Mouse (Mus musculus): ENCODE measurements around the gene Usp24. TPM values are rescaled to one million over a fixed set of nuclear protein-coding genes. Genes with fewer than 3 reads are reported as not detected.

Gene Usp24
- polyA plus RNA-seq, 1 experiment from 2014 or later, result 15.7 TPM

DNA sequence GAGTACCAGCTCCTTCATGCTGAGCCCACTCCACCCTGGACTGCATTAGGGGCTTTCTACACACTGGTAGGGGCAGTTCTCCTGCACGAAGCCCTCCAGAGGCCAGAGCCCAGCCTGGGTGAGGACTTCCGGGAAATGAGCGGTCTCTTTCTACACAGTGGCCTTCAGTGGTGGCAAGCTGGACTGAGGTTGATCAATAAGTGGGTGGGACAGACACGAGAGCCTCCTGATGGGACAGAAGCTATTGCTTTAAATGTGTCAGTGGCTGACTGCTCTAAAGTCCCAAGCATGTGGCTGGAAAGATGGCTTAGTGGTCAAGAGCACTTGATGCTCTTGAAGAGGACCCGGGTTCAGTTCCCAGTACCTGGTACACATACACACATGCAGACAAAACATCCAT is 137.1 kb downstream of the Usp24 start:
- Histone ChIP-seq H3K27ac (ENCODE audit: low read depth, low read length) (no peak overlapping the region), H3K9me3 (ENCODE audit: control insufficient read depth, low read length) (no peaks in the 10 kb centered on the region), H3K4me2 (replicated peaks; ENCODE audit: low read depth, low read length) (no peak overlapping the region), H3K4me3 (ENCODE audit: low read length) (no peak overlapping the region), H3K36me3 (ENCODE audit: control insufficient read depth, insufficient read depth, low read length) (no peaks in the 10 kb centered on the region), H3K27me3 (ENCODE audit: control insufficient read depth, insufficient read depth, low read length) (no peaks in the 10 kb centered on the region), H3K9ac (ENCODE audit: low read depth, low read length) (no peak overlapping the region), H3K4me1 (ENCODE audit: control insufficient read depth, insufficient read depth, low read length) (no peaks in the 10 kb centered on the region)
- no peak for ATAC-seq (ENCODE audit: low FRiP score, low TSS enrichment)
- 90% methylated on average over 5 of the region's 5 CpGs for WGBS

DNA sequence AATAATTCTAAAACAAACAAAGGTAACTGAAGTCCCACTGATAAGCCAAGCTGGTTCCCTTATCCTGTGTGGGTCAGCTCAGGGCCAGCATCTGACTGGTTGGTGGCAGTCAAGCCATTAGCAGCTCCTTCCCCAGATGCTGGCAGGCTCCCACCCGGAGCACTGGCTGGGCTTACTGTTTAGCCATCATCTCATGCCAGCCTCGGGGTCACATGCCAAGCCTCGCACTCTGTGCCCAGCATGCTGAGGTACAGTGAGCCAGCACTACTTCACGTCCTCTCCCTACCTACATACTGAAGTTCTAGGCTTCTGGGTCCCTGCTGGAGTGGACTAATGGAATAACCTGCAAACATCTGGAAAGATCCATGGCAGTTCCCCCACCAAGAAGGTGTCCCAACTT is 137.5 kb downstream of the Usp24 start:
- ATAC-seq (ENCODE audit: low FRiP score, low TSS enrichment), result no peak
- Histone ChIP-seq H3K27me3 (ENCODE audit: control insufficient read depth, insufficient read depth, low read length) (no peaks in the 10 kb centered on the region), H3K9me3 (ENCODE audit: control insufficient read depth, low read length) (no peaks in the 10 kb centered on the region), H3K4me1 (ENCODE audit: control insufficient read depth, insufficient read depth, low read length) (no peaks in the 10 kb centered on the region), H3K9ac (ENCODE audit: low read depth, low read length) (no peak overlapping the region), H3K36me3 (ENCODE audit: control insufficient read depth, insufficient read depth, low read length) (no peaks in the 10 kb centered on the region), H3K27ac (ENCODE audit: low read depth, low read length) (no peak overlapping the region), H3K4me3 (ENCODE audit: low read length) (no peak overlapping the region), H3K4me2 (replicated peaks; ENCODE audit: low read depth, low read length) (no peak overlapping the region)
- 80% methylated on average over 4 of the region's 4 CpGs for WGBS

DNA sequence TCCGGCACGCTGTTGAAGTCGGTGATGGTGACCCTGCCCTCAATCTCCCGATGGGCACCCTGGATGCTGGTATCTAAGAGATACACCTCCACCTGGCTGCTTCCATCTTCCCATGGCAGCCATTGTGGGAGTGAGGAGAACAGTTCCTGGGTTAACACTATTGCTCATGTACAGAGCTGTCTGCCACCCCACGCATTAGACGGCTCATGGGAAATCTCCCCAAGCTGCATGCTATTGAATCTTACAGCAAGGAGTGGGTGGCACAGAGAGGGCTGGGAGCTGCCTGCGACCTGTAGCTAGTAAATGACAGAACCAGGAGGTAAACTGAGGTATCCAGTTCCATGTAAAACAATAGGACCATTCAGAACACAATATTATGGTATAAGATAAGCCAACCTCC is 138.5 kb downstream of the Usp24 start:
- H3K9ac ChIP-seq (ENCODE audit: low read depth, low read length), result no peak overlapping the region
- 93% methylated on average over 7 of the region's 7 CpGs for WGBS
- no peak overlapping the region for H3K4me2 ChIP-seq (replicated peaks; ENCODE audit: low read depth, low read length)
- H3K4me1 ChIP-seq (ENCODE audit: control insufficient read depth, insufficient read depth, low read length), result no peaks in the 10 kb centered on the region
- no peak overlapping the region for H3K4me3 ChIP-seq (ENCODE audit: low read length)
- no peak overlapping the region for H3K27ac ChIP-seq (ENCODE audit: low read depth, low read length)
- no peak for ATAC-seq (ENCODE audit: low FRiP score, low TSS enrichment)
- H3K9me3 ChIP-seq (ENCODE audit: control insufficient read depth, low read length), result no peaks in the 10 kb centered on the region
- no peaks in the 10 kb centered on the region for H3K27me3 ChIP-seq (ENCODE audit: control insufficient read depth, insufficient read depth, low read length)
- no peaks in the 10 kb centered on the region for H3K36me3 ChIP-seq (ENCODE audit: control insufficient read depth, insufficient read depth, low read length)

DNA sequence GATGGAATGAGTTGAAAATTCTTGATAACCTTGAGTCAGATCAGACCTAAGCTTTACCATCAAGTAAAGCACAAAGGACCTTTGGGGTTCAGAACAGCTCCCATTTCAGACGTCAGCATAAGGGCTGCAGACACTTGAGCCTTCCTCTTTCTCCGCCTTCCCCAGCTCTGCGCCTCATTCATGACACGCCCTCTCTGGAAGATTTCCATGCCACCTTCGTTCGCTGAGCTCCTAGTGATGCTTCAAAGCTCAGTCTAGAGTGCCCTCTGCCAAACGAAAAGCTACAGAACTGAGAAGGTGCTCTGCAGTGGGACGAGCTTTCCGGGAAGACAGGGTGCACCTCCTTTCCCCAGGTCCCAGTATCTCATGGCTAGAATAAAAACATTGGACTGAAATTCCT is 146.0 kb downstream of the Usp24 start:
- Histone ChIP-seq H3K4me1 (ENCODE audit: control insufficient read depth, insufficient read depth, low read length) (peaks cover 7% of the 10 kb centered on the region; the same call in 1 of the 2 replicates), H3K9me3 (ENCODE audit: control insufficient read depth, low read length) (no peaks in the 10 kb centered on the region), H3K36me3 (ENCODE audit: control insufficient read depth, insufficient read depth, low read length) (no peaks in the 10 kb centered on the region), H3K27ac (ENCODE audit: low read depth, low read length) (no peak overlapping the region), H3K27me3 (ENCODE audit: control insufficient read depth, insufficient read depth, low read length) (peaks cover 24% of the 10 kb centered on the region), H3K4me2 (replicated peaks; ENCODE audit: low read depth, low read length) (no peak overlapping the region), H3K9ac (ENCODE audit: low read depth, low read length) (no peak overlapping the region), H3K4me3 (ENCODE audit: low read length) (no peak overlapping the region)
- ATAC-seq (ENCODE audit: low FRiP score, low TSS enrichment), result no peak
- WGBS, result 78% methylated on average over 9 of the region's 9 CpGs

DNA sequence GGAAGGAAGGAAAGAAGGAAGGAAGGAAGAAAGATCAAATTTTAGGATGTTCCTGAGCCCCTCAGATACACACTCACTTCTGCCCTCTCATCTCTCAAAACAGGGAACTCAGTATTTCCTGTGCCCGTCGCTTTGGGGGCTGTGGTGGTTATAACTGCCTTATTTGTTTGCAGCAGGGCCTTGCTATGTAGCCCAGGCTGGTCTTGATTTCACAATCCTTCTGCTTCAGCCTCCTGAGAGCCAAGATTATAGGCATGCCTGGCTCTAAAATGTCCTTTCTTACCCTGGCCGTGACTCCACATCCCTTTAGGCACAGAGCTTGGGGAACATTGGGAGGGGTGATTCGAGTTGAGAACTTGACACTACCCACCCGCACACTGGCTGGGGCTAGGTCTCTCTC is 146.5 kb downstream of the Usp24 start:
- H3K9ac ChIP-seq (ENCODE audit: low read depth, low read length), result no peak overlapping the region
- H3K36me3 ChIP-seq (ENCODE audit: control insufficient read depth, insufficient read depth, low read length), result no peaks in the 10 kb centered on the region
- H3K4me3 ChIP-seq (ENCODE audit: low read length), result no peak overlapping the region
- no peak overlapping the region for H3K4me2 ChIP-seq (replicated peaks; ENCODE audit: low read depth, low read length)
- no peak for ATAC-seq (ENCODE audit: low FRiP score, low TSS enrichment)
- WGBS, result 78% methylated on average over 5 of the region's 5 CpGs
- H3K27me3 ChIP-seq (ENCODE audit: control insufficient read depth, insufficient read depth, low read length), result peaks cover 24% of the 10 kb centered on the region
- H3K9me3 ChIP-seq (ENCODE audit: control insufficient read depth, low read length), result no peaks in the 10 kb centered on the region
- no peak overlapping the region for H3K27ac ChIP-seq (ENCODE audit: low read depth, low read length)
- H3K4me1 ChIP-seq (ENCODE audit: control insufficient read depth, insufficient read depth, low read length), result peaks cover 7% of the 10 kb centered on the region; the same call in 1 of the 2 replicates

DNA sequence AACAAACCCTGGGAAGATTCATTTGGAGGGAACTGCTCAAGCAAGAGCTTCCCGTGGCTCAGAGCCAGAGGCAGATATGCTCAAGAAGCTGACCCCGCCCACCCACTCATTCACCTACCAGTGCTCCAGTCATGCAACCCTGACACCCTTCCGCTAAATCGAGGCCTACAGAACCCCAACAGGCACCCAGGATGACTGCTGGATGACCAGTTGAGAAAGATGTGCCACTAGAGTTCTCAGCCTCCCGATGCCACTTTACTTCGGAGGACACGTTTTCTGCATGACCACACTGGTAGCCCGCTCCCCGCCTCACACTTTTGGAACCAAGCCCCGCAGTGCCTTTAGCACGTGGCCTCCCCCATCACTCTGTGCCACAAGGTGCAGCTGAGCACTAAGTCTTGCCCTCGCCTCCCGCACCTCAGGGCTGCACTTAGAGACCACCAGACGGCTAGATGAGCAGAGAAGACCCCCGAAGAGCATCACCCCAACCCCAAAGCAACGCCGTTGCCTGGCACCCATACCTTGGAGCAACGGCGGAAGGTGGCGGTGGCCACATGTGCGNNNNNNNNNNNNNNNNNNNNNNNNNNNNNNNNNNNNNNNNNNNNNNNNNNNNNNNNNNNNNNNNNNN is 147.3 kb downstream of the Usp24 start:
- H3K4me3 ChIP-seq (ENCODE audit: low read length), result peak overlapping the region; percentile 34
- WGBS, result 28% methylated on average over 21 of the region's 21 CpGs
- no peaks in the 10 kb centered on the region for H3K36me3 ChIP-seq (ENCODE audit: control insufficient read depth, insufficient read depth, low read length)
- H3K27me3 ChIP-seq (ENCODE audit: control insufficient read depth, insufficient read depth, low read length), result peaks cover 24% of the 10 kb centered on the region
- no peak for ATAC-seq (ENCODE audit: low FRiP score, low TSS enrichment)
- H3K9me3 ChIP-seq (ENCODE audit: control insufficient read depth, low read length), result no peaks in the 10 kb centered on the region
- peak overlapping the region; percentile 36; the same call in 1 of the 2 replicates for H3K9ac ChIP-seq (ENCODE audit: low read depth, low read length)
- H3K4me2 ChIP-seq (replicated peaks; ENCODE audit: low read depth, low read length), result peak overlapping the region; percentile 52
- peaks cover 7% of the 10 kb centered on the region; the same call in 1 of the 2 replicates for H3K4me1 ChIP-seq (ENCODE audit: control insufficient read depth, insufficient read depth, low read length)
- no peak overlapping the region for H3K27ac ChIP-seq (ENCODE audit: low read depth, low read length)

DNA sequence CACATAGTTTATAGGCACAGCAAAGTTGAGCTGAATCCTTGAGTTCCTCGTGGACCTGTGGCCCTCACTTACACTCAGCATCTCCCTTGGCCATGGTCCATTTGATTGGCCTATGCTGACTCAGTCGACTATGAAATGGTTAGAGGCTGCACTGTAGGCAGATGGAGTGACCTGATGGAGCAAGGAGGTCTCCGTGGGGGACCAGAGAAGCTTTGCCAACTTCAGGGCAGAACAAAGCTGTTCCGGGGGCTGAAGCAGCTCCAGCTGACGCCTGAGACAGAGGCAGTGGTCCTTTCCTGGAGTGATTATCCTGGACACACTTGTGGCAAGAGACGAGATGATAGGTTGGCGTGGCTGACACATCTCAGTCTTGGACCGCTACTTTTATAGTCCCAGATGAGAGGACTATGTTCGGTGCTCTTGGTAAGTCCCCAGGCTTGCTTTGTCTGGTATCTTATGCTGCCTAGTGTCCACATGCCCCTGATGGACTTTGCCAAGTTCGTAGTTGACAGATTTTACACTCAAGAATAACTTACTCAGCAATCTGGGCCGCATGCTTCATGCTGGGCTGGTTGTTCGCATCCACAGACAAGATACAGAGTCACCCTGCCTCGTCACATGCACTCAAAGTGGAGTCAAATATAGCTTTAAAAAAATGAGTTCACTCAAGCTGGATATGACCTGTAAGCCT is 151.6 kb downstream of the Usp24 start:
- Histone ChIP-seq H3K27ac (ENCODE audit: low read depth, low read length) (no peak overlapping the region), H3K4me2 (replicated peaks; ENCODE audit: low read depth, low read length) (no peak overlapping the region), H3K4me1 (ENCODE audit: control insufficient read depth, insufficient read depth, low read length) (peaks cover 7% of the 10 kb centered on the region; the same call in 1 of the 2 replicates), H3K4me3 (ENCODE audit: low read length) (no peak overlapping the region), H3K27me3 (ENCODE audit: control insufficient read depth, insufficient read depth, low read length) (peaks cover 22% of the 10 kb centered on the region), H3K9me3 (ENCODE audit: control insufficient read depth, low read length) (no peaks in the 10 kb centered on the region), H3K36me3 (ENCODE audit: control insufficient read depth, insufficient read depth, low read length) (no peaks in the 10 kb centered on the region), H3K9ac (ENCODE audit: low read depth, low read length) (no peak overlapping the region)
- WGBS, result 81% methylated on average over 13 of the region's 13 CpGs
- ATAC-seq (ENCODE audit: low FRiP score, low TSS enrichment), result no peak

DNA sequence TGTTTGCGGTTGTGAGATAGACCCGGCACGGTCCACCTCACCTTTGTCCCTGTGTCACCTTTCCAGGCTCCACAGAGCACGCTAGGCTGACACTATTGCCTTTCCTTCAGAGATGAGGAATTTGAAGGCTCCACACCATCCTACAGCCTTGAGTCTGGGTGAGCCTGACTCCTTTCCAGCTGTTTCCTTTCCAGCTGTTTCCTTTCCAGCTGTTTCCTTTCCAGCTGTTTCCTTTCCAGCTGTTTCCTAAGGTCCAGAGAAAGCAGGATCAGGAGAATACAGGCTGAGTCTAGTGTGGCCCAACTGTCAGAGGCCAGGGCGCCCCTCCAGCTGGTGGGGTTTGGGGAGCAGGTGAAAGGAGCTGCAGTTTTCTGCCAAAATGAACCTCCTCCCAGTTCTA is 154.9 kb downstream of the Usp24 start:
- Histone ChIP-seq H3K36me3 (ENCODE audit: control insufficient read depth, insufficient read depth, low read length) (no peaks in the 10 kb centered on the region), H3K4me1 (ENCODE audit: control insufficient read depth, insufficient read depth, low read length) (no peaks in the 10 kb centered on the region), H3K9me3 (ENCODE audit: control insufficient read depth, low read length) (no peaks in the 10 kb centered on the region), H3K27ac (ENCODE audit: low read depth, low read length) (no peak overlapping the region), H3K27me3 (ENCODE audit: control insufficient read depth, insufficient read depth, low read length) (no peaks in the 10 kb centered on the region), H3K4me3 (ENCODE audit: low read length) (no peak overlapping the region), H3K9ac (ENCODE audit: low read depth, low read length) (no peak overlapping the region), H3K4me2 (replicated peaks; ENCODE audit: low read depth, low read length) (no peak overlapping the region)
- no peak for ATAC-seq (ENCODE audit: low FRiP score, low TSS enrichment)
- 57% methylated on average over 5 of the region's 5 CpGs for WGBS

DNA sequence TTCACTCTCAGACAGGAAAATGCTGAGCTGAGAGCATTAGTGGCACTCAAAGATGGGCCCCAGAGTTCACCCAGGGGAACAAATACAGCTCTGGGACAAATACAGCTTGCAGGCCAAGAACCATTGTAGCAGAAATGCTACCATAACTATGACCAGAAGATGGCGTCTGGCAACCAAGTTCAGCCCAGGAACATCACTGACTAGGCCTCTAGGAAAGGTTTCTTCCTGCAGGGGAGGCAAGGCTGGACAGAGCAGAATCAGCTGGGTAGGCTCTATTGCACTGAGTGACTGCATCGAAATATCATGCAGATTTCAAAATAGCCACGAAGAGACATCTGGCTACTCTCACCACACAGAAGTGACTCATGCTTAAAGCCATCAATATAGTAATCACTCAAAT is 156.3 kb downstream of the Usp24 start:
- Histone ChIP-seq H3K27me3 (ENCODE audit: control insufficient read depth, insufficient read depth, low read length) (no peaks in the 10 kb centered on the region), H3K9me3 (ENCODE audit: control insufficient read depth, low read length) (no peaks in the 10 kb centered on the region), H3K4me2 (replicated peaks; ENCODE audit: low read depth, low read length) (no peak overlapping the region), H3K4me1 (ENCODE audit: control insufficient read depth, insufficient read depth, low read length) (no peaks in the 10 kb centered on the region), H3K4me3 (ENCODE audit: low read length) (no peak overlapping the region), H3K9ac (ENCODE audit: low read depth, low read length) (no peak overlapping the region), H3K27ac (ENCODE audit: low read depth, low read length) (no peak overlapping the region), H3K36me3 (ENCODE audit: control insufficient read depth, insufficient read depth, low read length) (no peaks in the 10 kb centered on the region)
- WGBS, result 14% methylated on average over 3 of the region's 3 CpGs
- 0 out of 2 replicates have a peak, but pooled peaks have one; percentile 34 for ATAC-seq (ENCODE audit: low FRiP score, low TSS enrichment)

Measured in kidney, embryonic 14.5 days (tissue).